Mouse (Mus musculus) urinary bladder, postnatal 0 days (tissue): Measurements from ENCODE around the gene Tagap. TPM values are rescaled to one million over a fixed set of nuclear protein-coding genes. Genes with fewer than 3 reads are reported as not detected.

Source experiments
- polyA plus RNA-seq: library from polyadenylated mRNA; unstranded; fragments of >200 nt; fragmentation: Nextera tagmentation; extraction: Ambion mirVana; gene quantifications from 2 replicates; pipeline ENCODE4 v1.2.1, GENCODE M21; 2015

Gene Tagap
- 4.3 and 6.0 TPM in 2 replicates for polyA plus RNA-seq

GRCm38 (mm10) chr17:7925413-7926160 lies at the start of gene Tagap:
Tagap (plus strand) TSS chr17:7926000.

DNA sequence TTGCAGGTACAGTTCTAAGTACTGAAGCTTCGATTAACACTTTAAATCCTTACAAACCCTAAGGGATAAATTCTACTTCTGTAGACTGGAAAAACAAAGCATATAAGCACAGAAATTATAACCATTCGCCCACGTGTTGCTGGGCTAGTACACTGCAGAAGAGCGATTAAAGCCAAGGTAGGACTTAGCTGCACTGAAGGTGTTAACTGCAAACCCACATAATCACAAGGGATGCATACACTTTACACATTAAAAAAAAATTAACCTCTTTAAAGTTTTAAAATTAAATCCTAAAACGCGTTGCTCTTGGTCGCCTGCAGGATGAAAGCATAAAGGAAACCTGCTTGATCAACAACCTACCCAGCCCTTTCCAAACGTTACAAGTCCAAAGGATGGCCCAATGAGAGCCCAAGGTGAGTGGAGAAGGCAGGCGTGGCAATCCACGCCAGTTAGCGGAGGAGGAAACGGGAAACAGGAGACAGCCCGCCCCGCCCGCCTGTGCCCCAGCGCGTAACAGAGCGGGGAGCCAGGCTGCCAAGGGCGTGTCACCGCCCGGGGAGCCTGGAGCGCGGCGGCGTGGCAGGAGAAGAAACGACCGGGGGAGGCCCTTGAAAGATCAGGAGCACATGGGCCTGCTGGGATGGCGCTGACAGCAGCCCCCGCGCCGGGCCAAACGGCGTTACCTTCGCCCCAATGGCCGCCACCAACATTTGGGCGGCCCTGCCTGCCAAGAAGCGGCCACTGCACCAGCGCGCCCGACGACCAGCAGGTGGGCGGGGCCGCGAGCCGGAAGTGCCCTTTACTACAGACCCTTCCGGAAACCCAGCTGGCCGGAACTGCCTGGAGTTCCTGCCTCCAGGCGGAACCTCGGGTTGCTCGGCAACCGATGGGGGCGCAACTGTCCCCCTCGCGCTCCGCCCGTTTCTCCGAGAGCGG lies 19.6 kb downstream of the Tagap start, which contains the start of gene Rsph3a:
Rsph3a (plus strand) TSS at position 498 of the 936 bp plus-strand sequence.

Other genes starting within 250 kb of the Tagap start
- gene Fndc1, start 98.7 kb upstream of the Tagap start, polyA plus RNA-seq: 33.5 and 46.6 TPM in 2 replicates
- gene Rsph3a, start 19.6 kb downstream of the Tagap start, polyA plus RNA-seq: 41.3 and 47.0 TPM in 2 replicates
- gene Gm49673, start 221.8 kb downstream of the Tagap start, polyA plus RNA-seq: not detected in 2 replicates
- 24.5 and 25.5 TPM in 2 replicates for gene Rnaset2a, start 222.1 kb downstream of the Tagap start, polyA plus RNA-seq
- 10.1 and 11.7 TPM in 2 replicates for gene Fgfr1op, start 239.5 kb downstream of the Tagap start, polyA plus RNA-seq